Mouse (Mus musculus): Measurements from ENCODE around the gene Krt17.

DNA sequence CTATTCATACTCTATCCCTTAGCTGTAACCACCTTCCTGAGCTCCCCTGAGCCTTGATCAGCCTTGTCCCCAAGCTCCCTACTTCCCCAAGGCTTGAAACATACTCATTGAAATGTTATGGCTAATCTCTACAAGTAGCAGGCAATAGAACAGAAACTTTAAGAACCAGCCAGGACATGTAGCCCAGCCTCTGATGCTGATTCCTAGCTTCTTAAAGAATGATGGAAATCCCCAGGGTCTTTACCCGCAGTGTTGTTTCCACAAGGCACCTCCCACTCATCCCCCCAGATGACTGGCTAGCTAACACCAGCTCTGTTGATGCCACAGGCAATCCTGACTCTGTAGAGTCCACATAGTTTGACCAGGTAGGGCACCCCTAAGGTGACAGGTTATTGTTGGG is 2.9 kb downstream of the Krt17 start:
- TF ChIP-seq POLR2A (IDR thresholded peaks at IDR 0.05; ENCODE audit: low read depth, low read length) (no peak), CTCF (IDR thresholded peaks at IDR 0.05; ENCODE audit: extremely low read depth, insufficient read length, insufficient replicate concordance, low read depth, low read length) (no peak)

Measured in small intestine, adult 2 months (tissue).